Mouse (Mus musculus): ENCODE measurements around the gene Wfdc15b. TPM values are rescaled to one million over a fixed set of nuclear protein-coding genes. Genes with fewer than 3 reads are reported as not detected.
"Not testable (repeated sequence)": the region's sequence is repeated elsewhere in the genome, so short reads cannot be mapped to it uniquely, and the experiment has no call there.

Gene Wfdc15b
- polyA plus RNA-seq, 1 experiment, result 0.16 TPM

DNA sequence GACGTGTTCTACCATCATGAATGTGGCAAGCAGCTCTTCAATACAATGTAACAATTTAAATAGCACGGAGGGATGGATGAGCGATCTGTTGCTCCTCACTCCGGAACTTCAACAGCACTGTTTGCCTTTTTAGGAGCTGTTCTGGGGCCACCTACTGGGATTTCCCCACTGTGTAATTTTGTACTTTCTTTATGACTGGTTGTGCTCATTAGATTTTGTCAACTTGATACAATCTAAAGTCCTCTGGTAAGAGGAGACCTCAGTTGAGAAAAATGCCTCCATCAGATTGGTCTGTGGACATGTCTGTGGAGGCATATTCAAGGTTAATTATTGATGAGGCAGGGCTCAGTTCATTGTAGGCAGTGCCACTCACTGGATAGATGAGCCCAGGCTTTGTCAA lies 10.6 kb downstream of the Wfdc15b start:
- Histone ChIP-seq H3K4me1 (ENCODE audit: control insufficient read depth, insufficient read depth, insufficient read length) (no peaks in the 10 kb centered on the region), H3K4me3 (ENCODE audit: extremely low read depth, insufficient read depth, insufficient read length) (no peak overlapping the region), H3K27me3 (ENCODE audit: control insufficient read depth, insufficient read depth, low read length) (no peaks in the 10 kb centered on the region), H3K36me3 (ENCODE audit: control insufficient read depth, insufficient read depth, low read length) (no peaks in the 10 kb centered on the region), H3K27ac (ENCODE audit: insufficient read depth, low read length) (no peak overlapping the region)
- 85% methylated on average over 4 of the region's 4 CpGs for WGBS
- no peak for DNase-seq (ENCODE audit: low read depth in 1 of 2, low spot score in 2 of 2)
- TF ChIP-seq CTCF (IDR thresholded peaks at IDR 0.05; ENCODE audit: extremely low read depth, insufficient read depth, insufficient read length, insufficient replicate concordance), result no peak

DNA sequence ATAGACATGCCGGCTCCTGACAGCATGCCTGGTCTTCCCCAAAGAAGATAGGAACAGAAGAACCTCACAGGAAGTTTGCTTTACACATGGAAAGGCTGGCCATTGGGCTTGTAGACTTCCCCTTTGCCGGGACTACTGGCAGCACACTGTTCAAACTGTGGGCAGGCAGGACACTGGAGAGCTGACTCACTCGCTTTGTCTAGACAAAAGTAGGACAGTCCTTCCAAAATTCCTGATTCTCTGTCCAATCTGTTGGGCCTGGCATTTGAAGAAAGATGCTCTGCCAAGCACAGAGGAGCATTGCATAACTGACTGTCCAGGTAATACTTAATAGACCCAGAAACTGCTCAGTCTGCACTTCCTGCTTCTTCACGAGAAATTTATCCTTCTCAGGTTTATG lies 14.8 kb downstream of the Wfdc15b start:
- Histone ChIP-seq H3K27me3 (ENCODE audit: control insufficient read depth, insufficient read depth, low read length) (no peaks in the 10 kb centered on the region), H3K27ac (ENCODE audit: insufficient read depth, low read length) (no peak overlapping the region), H3K36me3 (ENCODE audit: control insufficient read depth, insufficient read depth, low read length) (no peaks in the 10 kb centered on the region), H3K4me3 (ENCODE audit: extremely low read depth, insufficient read depth, insufficient read length) (no peak overlapping the region), H3K4me1 (ENCODE audit: control insufficient read depth, insufficient read depth, insufficient read length) (no peaks in the 10 kb centered on the region)
- 52% methylated on average over 4 of the region's 4 CpGs for WGBS
- TF ChIP-seq POLR2A (IDR thresholded peaks at IDR 0.05; ENCODE audit: low read depth, low read length), result no peak
- TF ChIP-seq CTCF (IDR thresholded peaks at IDR 0.05; ENCODE audit: extremely low read depth, insufficient read depth, insufficient read length, insufficient replicate concordance), result no peak
- no peak for DNase-seq (ENCODE audit: low read depth in 1 of 2, low spot score in 2 of 2)

DNA sequence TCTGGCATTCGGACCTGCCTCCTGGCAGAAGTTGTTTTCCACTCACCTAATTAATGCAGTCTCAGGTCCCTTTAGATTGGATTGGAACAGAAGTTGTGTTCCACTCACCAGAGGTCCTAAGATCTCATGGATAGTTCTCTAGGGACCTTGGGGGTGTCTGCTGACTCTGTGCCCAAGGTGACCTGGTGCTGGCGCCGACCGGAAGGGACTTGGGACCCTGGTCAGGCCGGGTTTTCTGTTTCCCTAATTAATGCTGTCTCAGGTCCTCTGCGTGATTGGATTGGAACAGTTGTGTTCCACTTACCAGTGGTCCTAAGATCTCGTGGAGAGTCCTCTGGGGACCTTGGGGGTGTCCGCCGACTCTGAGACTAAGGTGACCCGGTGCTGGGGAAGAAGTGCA lies 15.4 kb downstream of the Wfdc15b start:
- not testable (repeated sequence) for DNase-seq (ENCODE audit: low read depth in 1 of 2, low spot score in 2 of 2); H3K36me3 ChIP-seq (ENCODE audit: control insufficient read depth, insufficient read depth, low read length); H3K4me3 ChIP-seq (ENCODE audit: extremely low read depth, insufficient read depth, insufficient read length); H3K27me3 ChIP-seq (ENCODE audit: control insufficient read depth, insufficient read depth, low read length); H3K27ac ChIP-seq (ENCODE audit: insufficient read depth, low read length); H3K4me1 ChIP-seq (ENCODE audit: control insufficient read depth, insufficient read depth, insufficient read length)
- 88% methylated on average over 10 of the region's 10 CpGs for WGBS

DNA sequence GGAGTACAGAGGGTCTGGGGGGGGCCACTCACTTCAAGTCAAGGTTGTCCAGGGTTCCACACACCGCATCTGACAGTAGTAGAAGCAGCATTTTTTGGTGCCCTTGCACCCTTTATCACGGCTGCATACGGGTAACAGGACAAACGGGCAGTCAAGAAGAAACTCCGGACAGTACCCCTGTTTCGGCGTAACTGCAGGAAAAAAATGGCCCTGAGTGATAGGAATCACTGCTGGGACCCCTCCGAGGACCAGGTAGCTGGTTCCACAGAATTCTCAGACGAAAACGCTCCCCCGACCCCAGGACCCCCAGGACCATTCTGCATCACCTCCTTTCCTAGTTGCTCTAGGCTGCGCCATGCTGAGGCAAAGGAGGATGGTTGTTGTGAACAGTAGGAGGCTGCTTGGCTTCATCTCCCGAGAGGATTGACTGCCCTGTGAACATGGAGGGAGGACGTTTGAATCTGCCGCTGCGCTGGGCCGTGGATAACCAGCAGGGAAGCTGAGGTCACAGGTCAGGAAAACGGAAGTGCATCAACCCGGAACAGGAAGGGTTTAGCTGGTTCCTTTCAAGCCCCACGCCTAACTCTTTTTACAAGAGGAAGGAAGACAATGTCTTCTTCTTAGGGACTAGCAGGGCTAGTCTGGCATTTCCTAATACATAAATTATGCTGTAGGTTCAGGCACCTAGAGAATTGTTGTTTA lies 21.7 kb downstream of the Wfdc15b start, which contains the start of gene Wfdc15a:
Wfdc15a (minus strand) TSS at position 505 of the 702 bp plus-strand sequence.
- H3K27ac ChIP-seq (ENCODE audit: insufficient read depth, low read length), result no peak within 1 kb of the TSS
- TF ChIP-seq POLR2A (IDR thresholded peaks at IDR 0.05; ENCODE audit: low read depth, low read length), result no peak
- TF ChIP-seq CTCF (IDR thresholded peaks at IDR 0.05; ENCODE audit: extremely low read depth, insufficient read depth, insufficient read length, insufficient replicate concordance), result no peak
- no peaks in the 10 kb centered on the region for H3K36me3 ChIP-seq (ENCODE audit: control insufficient read depth, insufficient read depth, low read length)
- WGBS, result 80% methylated on average over 20 of the region's 20 CpGs
- no peak for DNase-seq (ENCODE audit: low read depth in 1 of 2, low spot score in 2 of 2)
- no peaks in the 10 kb centered on the region for H3K4me1 ChIP-seq (ENCODE audit: control insufficient read depth, insufficient read depth, insufficient read length)
- no peak within 1 kb of the TSS for H3K4me3 ChIP-seq (ENCODE audit: extremely low read depth, insufficient read depth, insufficient read length)
- H3K27me3 ChIP-seq (ENCODE audit: control insufficient read depth, insufficient read depth, low read length), result no peaks in the 10 kb centered on the region

DNA sequence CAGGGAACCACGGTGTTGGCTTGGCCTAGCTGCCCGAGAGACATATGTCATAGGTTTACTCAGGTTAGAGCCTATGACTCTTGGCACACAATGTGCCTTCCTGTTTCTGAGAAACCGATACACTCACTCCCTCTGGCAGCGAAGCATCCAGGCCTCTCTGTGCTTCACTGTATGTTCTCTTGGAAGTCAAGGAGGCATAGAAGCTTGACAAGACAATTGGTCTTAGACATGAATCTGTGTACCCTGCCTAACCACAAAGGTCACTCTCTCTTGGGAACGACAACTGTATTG lies 24.8 kb downstream of the Wfdc15b start:
- no peak for DNase-seq (ENCODE audit: low read depth in 1 of 2, low spot score in 2 of 2)
- H3K27ac ChIP-seq (ENCODE audit: insufficient read depth, low read length), result no peak overlapping the region
- H3K27me3 ChIP-seq (ENCODE audit: control insufficient read depth, insufficient read depth, low read length), result no peaks in the 10 kb centered on the region
- no peaks in the 10 kb centered on the region for H3K36me3 ChIP-seq (ENCODE audit: control insufficient read depth, insufficient read depth, low read length)
- H3K4me3 ChIP-seq (ENCODE audit: extremely low read depth, insufficient read depth, insufficient read length), result no peak overlapping the region
- no peaks in the 10 kb centered on the region for H3K4me1 ChIP-seq (ENCODE audit: control insufficient read depth, insufficient read depth, insufficient read length)
- TF ChIP-seq CTCF (IDR thresholded peaks at IDR 0.05; ENCODE audit: extremely low read depth, insufficient read depth, insufficient read length, insufficient replicate concordance) (no peak), POLR2A (IDR thresholded peaks at IDR 0.05; ENCODE audit: low read depth, low read length) (no peak)
- WGBS, result 88% methylated on average over 5 of the region's 5 CpGs

DNA sequence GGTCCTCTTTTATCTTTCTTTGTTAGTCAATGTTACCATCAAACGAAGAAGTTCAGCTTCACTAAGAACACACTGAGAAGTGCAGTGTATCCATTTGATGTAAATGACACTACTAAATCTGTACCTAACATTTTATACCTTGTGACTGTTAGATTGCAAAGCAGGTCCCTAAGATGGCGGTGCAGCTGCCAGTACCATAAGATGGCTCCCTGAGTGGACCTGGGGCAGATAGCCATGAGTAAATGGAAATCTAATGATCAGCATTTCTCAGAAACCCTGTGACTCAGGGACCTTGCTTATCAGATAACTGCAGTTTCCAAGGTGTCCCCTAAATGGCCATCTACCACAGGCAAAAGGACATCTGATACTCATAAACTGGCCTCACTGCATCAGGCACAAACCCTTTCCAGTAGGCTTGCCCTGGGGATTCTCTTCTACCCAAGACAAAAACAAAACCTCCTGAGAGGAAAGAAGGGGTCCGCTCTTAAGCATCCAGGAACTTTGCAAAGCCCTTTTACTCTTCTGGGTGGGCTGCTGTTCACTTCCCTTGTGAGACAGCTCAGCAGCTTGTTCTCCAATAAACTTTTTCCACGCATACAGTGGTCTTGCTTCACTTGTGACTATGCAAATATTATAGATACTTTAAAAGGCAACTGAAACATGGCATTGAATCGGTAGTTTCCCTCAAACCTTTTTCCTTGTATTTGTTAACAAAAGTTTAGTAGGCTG lies 25.3 kb downstream of the Wfdc15b start:
- DNase-seq (ENCODE audit: low read depth in 1 of 2, low spot score in 2 of 2), result no peak
- Histone ChIP-seq H3K36me3 (ENCODE audit: control insufficient read depth, insufficient read depth, low read length) (no peaks in the 10 kb centered on the region), H3K4me1 (ENCODE audit: control insufficient read depth, insufficient read depth, insufficient read length) (no peaks in the 10 kb centered on the region), H3K4me3 (ENCODE audit: extremely low read depth, insufficient read depth, insufficient read length) (no peak overlapping the region), H3K27me3 (ENCODE audit: control insufficient read depth, insufficient read depth, low read length) (no peaks in the 10 kb centered on the region), H3K27ac (ENCODE audit: insufficient read depth, low read length) (no peak overlapping the region)
- TF ChIP-seq POLR2A (IDR thresholded peaks at IDR 0.05; ENCODE audit: low read depth, low read length), result no peak
- no peak for TF ChIP-seq CTCF (IDR thresholded peaks at IDR 0.05; ENCODE audit: extremely low read depth, insufficient read depth, insufficient read length, insufficient replicate concordance)
- WGBS, result 85% methylated on average over 5 of the region's 5 CpGs

DNA sequence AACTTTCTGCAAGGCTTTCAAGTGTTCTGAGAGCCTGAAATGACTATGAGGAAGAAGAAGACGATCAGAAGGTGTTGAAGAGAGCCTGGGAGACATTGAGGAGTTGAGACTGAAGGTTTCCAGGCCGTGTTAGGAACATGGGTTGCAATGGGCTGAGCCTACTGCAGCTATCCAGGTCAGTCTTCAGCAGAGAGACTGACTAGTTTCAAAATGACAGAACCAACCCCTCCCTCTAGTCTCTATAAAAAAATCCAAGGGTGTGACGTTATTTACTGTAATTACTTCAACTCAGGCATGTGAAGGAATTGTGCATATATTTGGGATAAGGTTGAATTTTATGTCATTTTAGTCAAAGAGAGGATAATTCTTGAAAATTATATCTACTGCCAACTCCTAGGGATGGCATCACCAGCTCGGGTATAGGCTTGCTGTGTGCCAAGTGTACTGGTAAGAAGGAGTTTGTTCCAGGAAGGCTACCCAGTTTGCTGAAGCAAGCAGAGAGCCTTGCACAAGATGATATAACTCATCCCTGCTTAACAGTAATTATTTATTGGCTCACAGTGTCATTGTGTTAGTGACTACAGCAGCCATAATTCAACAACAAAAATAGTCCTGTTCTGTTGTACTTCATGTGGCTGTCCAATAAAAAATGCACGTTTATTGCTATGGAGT lies 26.4 kb downstream of the Wfdc15b start:
- Histone ChIP-seq H3K36me3 (ENCODE audit: control insufficient read depth, insufficient read depth, low read length) (no peaks in the 10 kb centered on the region), H3K4me3 (ENCODE audit: extremely low read depth, insufficient read depth, insufficient read length) (no peak overlapping the region), H3K27ac (ENCODE audit: insufficient read depth, low read length) (no peak overlapping the region), H3K27me3 (ENCODE audit: control insufficient read depth, insufficient read depth, low read length) (no peaks in the 10 kb centered on the region), H3K4me1 (ENCODE audit: control insufficient read depth, insufficient read depth, insufficient read length) (no peaks in the 10 kb centered on the region)
- no peak for DNase-seq (ENCODE audit: low read depth in 1 of 2, low spot score in 2 of 2)
- 77% methylated on average over 5 of the region's 5 CpGs for WGBS
- TF ChIP-seq CTCF (IDR thresholded peaks at IDR 0.05; ENCODE audit: extremely low read depth, insufficient read depth, insufficient read length, insufficient replicate concordance) (no peak), POLR2A (IDR thresholded peaks at IDR 0.05; ENCODE audit: low read depth, low read length) (no peak)

All from spleen, adult 2 months (tissue).